Mouse (Mus musculus): Measurements from ENCODE around the gene Tom1l1. TPM values are rescaled to one million over a fixed set of nuclear protein-coding genes. Genes with fewer than 3 reads are reported as not detected.

The Tom1l1 gene
- total RNA-seq, 2 experiments from 2014 or later = 24.9 to 30.6 TPM

DNA sequence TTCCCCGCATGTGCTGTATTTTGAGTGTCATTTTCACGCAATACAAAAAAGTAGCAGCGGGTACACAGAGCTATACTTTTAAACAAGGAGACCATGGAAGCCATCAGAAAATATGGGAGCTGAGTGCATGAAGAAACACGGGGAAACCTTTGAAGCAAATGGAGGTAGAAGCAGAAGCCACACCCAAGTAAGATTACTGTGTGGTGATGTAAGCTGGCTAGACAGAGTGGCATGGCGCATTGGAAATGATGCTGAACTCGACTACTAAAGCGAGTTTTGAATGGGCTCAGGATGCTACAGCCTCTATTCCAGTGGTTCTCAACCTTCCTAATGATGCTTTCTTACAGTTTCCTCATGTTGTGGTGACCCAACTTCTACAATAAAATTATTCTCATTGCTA, 11.1 kb downstream of the Tom1l1 start:
- no peak for DNase-seq (ENCODE audit: low spot score in 2 of 2)
- intact Hi-C loops (cut with DNase I) = no loop called here

DNA sequence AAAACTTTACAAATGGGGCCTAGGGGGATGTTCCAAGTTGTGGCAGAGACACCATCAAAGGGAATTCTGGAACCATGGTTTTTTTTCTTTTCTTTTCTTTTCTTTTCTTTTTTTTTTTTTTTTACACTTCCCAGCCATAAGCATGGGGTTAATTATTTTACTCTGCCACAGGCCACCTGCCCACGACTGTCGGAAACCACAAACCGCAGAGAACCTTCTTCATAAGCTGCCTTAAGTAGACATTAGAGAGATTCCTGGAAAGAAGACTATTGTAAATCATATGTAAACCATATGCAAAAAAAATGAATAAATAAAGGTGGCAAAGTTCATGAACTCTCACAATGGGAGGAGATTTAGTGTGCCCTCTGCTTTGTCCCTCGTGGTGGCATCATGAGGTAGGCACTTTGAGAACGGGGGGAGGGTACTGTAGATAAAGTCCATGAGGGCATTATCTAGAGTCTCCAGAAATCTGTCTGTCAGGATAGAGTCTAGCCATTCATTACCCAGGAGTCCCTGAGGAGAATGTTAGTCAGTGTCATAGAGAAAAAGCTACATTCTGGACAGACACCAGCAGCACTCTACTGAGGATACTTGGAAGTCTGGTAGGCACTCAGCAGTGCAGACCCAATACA, 12.6 kb downstream of the Tom1l1 start:
- no peak for DNase-seq (ENCODE audit: low spot score in 2 of 2)
- intact Hi-C loops (cut with DNase I) = no loop called here

DNA sequence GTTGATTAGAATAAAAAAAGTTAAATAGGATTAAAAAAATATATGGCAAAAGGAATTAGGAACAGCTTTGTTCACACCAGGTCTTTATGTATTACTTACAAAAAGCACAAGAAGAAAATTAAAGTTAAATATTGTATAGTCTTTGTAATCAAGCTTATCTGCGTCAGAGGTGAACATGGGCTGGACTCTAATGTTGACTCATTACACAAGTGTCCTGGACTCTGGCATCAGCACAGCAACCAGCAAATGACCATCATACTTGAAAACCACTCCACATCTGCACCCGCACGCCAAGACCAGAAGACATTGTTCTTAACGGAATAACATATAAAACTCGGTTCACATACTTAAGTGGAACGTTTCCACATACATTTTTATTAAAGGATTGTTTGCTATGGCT, 20.8 kb downstream of the Tom1l1 start:
- DNase-seq (ENCODE audit: low spot score in 2 of 2) = no peak
- intact Hi-C loops (cut with DNase I) = no loop called here

DNA sequence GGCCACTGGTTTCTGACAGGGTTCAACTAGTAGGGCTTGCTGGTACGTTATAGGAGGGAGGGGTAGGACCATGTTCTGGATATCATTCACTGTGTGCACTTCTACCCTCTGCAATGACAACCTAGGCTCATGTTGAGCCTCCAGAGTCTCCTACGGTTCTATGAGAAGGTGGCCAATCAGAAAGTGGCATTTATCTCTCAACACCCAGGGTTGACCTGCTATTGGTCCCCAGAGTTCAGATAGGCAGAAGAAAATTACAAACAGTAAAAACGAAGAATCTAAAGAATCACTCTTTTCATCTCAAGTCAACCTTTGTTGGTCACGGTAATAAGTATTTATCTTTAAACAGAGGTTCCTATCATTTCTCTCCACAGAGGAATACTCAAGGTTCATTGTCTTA, 21.2 kb downstream of the Tom1l1 start:
- DNase-seq (ENCODE audit: low spot score in 2 of 2) = no peak
- intact Hi-C loops (cut with DNase I) = no loop called here

DNA sequence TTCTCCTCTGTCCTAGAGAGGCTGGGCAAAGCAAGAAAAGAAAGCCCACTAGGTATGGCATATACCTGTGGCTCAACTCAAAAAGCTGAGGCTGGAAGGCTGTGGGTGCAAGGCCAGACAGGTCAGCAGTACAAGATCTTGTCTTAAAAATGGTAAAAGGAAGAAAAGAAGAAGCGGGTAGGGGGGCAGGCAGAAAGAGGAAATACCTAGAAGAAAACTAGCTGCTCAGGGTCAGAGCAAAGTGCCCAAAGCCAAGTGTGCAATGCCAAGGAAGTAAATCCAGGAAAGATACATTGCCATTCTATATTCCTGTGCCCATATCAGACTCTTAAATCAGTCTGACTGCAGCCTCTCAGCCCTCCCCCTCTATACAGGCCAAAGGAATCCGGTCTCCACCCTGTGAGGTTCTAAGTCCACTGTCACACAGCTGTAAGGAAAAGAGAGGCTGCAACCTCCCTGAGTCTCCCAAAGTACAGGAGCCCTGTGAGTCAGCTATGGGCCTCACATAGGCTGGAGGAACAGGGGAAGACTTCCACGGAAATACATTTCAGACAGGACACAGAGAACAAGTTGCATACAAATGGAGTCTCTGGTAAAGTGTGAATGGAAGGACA, 21.9 kb downstream of the Tom1l1 start:
- no peak for DNase-seq (ENCODE audit: low spot score in 2 of 2)
- intact Hi-C loops (cut with DNase I) = no loop called here

DNA sequence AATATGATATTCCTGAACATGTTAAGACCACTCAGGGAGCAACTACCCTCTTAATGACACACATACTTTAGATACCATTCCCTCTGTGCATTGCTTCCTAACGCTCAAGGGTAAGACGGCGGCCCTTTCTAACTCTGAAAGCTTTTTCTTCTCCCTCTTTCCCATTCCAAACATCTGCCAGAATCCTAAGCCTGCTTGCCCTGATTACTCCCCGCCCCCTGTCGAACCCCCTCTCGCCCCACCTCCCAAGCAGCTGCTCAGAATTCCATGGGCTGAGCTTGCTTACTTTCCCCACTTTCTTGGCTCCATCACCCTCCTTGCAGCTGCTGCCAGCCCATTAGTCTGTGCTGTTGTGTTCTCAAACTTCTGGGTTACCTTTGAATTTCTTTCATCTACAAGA, 23.0 kb downstream of the Tom1l1 start:
- peak in 1 of 2 experiments; percentile 47 for DNase-seq (ENCODE audit: low spot score in 2 of 2)
- intact Hi-C loops (cut with DNase I) = no loop called here

DNA sequence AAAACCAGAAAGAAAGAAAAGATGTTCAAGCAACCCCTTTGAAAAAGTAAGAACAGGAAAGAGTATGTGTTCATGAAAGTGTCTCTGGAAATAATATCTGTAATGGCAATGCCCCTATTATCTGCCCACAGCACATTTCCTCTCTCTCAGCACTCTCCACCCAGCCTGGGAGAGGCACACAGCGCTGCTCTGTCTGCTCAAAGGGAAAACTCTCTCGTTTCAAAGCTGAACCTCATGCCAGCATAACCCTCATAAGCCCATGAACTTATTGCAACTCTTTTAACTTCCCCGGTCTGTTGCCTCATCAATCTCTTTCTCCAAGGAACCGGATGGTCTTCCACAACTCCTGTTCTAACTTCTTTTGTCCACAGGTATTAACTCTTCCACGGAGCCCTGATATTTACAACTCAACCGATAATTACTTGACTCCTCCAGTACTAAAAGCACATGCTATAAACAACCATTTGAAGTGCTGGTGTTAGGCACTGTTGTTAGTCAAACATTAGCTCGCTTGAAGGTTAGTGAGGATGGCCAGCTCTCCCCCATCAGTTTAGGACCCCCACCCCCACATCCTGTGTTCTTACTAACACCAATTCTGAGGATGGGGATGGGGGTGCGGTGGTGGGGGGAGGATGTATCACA, 23.7 kb downstream of the Tom1l1 start:
- DNase-seq (ENCODE audit: low spot score in 2 of 2) = no peak
- intact Hi-C loops (cut with DNase I) = no loop called here

DNA sequence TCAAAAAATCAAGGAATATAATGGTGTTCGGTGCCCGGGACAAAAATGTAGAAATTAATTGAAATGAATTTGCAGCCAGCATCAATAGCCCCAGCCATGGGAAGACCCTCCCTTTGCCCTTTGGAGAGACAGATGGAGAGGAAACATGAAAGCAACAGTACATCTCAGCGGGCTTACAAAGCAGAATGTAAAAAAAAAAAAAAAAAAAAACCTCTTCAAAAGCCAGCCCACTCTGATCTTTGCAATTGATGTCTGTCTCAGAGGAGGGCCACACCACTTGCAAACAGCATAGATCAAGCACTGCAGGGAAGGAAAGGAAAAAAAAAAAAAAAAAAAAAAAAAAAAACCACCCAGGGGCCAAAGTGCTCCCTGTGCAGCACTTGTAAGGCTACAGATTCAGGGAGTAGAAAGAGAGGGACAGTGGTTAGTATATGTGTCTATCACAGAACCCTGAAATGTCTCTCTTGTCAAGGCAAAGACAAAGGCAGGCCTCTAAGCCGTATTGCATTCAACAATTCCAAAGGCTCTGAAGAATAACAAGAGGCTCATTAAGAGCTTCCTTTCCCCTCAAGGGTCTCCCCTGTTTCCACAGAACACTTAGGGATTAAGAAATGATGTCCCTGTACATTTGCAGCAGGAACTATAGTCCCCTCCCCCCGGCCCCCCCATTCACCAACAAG, 24.4 kb downstream of the Tom1l1 start:
- no peak for DNase-seq (ENCODE audit: low spot score in 2 of 2)
- intact Hi-C loops (cut with DNase I) = no loop called here

DNA sequence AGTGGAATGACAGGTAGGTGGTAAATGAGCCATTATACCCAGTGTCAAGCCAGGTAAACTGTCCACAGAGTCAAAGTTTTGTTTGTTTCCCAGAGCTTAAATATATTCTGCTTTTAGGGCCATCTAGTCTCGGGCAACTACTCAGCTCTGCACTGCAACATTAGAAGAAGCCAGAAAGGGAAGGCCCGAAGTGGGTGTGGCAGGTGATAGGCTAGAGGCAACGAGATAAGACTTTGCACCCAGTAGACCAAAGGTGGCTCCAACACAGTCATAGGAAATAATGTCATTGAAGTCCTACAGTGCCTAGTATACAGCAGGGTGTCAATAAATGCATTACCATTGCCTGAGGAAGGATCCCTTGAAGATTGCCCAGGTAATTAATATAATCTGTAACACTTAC, 25.1 kb downstream of the Tom1l1 start:
- intact Hi-C loops (cut with DNase I) = no loop called here
- no peak for DNase-seq (ENCODE audit: low spot score in 2 of 2)

DNA sequence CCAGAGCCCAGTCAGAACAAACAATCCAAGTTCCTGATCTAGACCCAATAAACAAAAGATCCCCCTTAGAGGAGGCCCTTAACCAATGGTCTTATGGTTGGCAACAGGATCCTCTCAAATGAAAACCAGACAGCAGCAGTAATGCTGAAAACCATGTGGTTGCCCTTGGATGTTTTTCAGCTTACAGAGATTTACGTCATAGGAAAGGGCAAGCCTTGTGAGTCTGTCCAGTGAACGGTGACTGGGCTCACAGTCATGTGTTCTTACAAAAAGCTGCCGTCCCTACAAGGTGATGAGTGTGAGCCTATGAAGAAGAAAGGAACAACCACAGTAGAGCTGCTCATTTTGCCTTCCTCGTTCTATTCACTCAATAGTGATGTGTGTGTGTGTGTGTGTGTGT, 27.5 kb downstream of the Tom1l1 start:
- intact Hi-C loops (cut with DNase I) = no loop called here

DNA sequence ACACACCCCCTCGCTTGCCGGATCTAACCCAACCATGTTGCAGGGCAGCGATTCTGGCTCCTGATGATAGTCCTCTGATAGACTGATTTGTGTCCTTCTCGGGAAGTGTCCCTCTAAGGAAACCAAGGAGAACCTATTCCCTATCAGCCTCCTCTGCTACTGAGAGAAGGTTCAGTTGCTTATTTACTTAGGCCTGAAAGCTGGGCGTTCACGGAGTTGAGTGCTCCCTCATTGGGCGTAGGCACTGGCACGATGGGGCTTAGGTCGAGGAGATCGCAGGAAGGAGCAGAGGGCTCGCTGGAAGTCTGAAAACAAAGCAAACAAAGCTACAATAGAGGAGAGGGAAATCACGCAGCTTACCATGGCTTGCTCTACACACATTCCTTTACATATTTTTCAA, 30.6 kb downstream of the Tom1l1 start:
- DNase-seq (ENCODE audit: low spot score in 2 of 2) = no peak
- intact Hi-C loops (cut with DNase I) = no loop called here

More for the DNA sequence above, 27.5 kb downstream of the Tom1l1 start:
- no peak for DNase-seq (ENCODE audit: low spot score in 2 of 2)

DNA sequence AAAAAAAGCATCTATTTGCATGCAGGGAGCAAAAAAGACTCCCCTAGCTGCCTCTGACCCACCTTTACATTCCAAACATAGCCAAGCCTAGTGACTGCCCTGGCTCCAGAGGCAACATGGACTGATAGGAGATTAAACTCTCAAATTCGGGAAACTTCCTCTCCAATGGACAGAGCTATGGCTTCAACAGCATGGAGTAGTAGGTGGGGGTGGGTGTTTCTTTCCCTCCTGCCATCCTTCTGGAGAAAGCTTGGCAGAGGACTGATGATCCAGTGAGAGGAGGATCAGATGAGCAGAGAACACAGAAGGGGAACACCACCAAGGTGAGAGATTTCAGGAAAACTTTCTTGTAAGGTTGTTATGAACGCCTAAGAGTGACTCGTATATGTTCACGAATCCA, 35.6 kb downstream of the Tom1l1 start:
- DNase-seq (ENCODE audit: low spot score in 2 of 2) = no peak
- intact Hi-C loops (cut with DNase I) = no loop called here

DNA sequence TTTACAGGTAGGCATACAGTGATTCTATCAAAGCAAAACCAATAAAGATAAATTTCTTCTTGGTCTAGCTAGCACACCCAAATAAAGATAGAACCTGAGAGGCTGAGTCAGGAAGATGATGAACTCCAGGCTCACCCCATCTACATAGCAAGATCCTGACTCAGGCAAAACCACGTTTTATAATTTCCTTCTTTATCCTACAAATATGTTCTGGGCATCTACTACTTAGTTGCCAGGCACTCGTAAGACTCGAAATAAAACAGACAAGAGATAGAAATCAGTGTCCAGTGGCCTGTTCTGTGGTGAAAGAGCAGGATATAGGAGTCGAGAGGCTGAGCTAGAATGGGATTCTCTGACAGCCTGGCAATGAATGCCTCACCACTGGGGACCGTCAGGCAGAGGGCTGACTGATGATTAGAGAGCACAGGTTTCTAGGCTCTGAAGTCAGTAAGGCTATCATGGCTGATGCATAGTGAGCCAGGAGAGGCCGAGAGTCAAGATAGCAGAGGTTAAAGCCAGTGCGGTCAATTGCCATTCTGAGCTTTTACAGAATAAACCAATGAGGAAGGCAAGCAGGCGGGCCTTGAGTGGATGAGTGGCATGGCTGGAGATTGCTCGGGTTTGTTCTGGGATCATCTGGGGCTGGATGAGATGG, 37.8 kb downstream of the Tom1l1 start:
- intact Hi-C loops (cut with DNase I) = no loop called here
- no peak for DNase-seq (ENCODE audit: low spot score in 2 of 2)

DNA sequence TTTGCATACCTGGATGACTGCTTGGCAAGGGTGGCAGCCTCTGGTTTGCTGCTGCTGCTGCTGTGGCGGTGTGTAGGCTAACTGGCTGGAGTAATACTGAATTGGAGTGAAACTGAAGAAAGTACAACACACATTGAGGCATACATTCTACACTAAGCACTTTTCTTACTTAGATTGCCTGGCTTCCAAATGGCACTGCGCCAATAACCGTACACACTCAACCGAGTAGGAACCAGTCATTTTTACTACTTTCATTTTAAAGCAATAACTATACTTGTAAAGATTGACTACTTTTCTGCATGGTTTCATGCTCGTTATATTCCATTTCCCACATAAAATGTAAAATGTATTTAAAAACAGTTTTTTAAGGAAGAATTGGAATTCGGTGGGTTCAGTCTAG, 38.4 kb downstream of the Tom1l1 start:
- peak in 1 of 2 experiments; percentile 31 for DNase-seq (ENCODE audit: low spot score in 2 of 2)
- intact Hi-C loops (cut with DNase I) = no loop called here

DNA sequence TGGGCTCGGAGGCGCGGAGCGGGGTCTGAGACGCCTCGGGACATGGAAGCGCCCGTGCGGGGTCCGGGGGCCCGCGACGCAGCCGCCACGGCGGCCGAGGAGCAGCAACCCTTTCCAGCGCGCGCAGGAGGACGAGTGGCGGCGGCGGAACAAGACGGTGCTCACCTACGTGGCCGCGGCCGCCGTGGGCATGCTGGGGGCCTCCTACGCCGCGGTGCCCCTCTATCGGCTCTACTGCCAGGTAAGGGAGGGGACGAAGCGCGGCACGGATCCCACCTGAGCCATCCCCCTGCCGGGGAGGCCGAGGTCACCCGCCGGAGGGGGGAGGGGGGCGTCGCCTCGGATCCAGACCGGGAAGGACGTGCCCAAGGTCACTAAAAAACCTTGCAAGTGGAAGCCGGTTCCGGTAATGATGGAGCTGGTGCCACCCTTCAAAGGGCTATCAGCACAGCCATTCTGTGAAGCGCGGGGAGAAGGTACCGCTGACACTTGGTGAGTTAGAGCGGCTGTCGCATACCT, 49.8 kb downstream of the Tom1l1 start:
- no peak for DNase-seq (ENCODE audit: low spot score in 2 of 2)
- intact Hi-C loops (cut with DNase I) = loop anchor here (5.0 kb wide), 1 partner anchor 391 kb away; the partner anchor contains the start of gene Mmd

DNA sequence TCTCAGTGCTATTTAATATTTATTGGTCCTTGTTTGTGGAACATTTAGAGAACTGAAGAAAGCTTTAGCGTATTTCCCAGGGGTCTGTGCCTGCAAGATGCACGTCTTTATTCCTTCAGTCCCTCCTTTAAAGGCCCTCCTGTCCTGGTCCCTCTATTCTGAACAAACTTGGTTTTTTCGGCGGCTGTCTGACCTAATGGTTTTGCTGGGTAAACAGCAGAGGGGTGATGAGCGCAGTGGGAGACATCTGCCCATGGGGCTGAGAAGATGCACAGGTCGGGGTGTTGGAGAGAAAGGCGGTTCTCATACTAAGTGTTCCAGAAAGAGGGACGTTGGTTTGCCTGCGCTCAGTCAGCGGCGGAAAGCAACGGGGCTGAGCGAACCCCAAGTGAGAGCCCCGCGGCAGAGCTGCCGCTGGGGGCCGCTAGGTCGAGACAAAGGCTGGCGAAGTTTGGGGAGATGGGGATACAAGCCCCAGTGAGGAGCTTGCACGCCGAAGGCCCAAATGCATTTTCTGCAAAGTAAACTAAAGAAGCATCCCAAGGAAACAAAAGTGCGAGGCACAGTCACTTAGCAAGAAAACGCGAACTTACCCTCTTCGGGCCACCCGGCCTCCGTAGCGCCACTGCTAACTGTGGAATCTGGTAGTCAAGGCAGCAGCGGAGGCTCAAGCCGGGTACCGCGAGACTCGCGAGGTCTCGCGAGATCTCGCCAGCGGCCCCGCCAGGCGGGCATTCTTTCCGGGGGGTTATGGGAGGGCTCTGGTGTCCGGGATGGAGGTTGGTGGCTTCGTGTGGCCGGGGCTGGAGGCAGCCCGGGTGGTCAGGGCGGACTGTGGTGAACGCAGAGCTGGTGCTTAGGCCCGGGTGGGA, 50.5 kb downstream of the Tom1l1 start, which contains the start of the genes Stxbp4 and Cox11:
TSS of gene Stxbp4 (minus strand) at position 645 of the 872 bp plus-strand sequence.
TSS of gene Cox11 (plus strand) at position 734 of the 872 bp plus-strand sequence.
- intact Hi-C loops (cut with DNase I) = loop anchor here (5.0 kb wide), 1 partner anchor 390 kb away; the partner anchor contains the start of gene Mmd

DNA sequence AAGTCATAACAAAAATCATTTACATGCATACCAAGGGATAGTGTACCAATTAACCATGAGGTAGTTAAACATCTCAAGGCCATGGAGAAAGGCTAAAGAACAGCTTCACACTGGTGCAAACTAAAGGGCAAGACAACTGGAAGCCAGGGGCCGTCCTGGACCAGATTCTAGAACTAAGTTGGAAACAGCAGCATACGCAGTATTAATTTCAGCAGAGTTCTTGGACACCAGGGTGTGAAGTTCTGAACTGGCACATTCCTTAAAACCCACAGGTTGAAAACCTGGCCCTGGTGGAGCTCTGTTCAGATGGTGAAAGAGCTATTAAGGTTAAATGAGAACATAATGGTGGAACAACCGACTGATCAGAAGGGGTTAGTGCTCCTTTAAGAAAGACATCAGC, 53.5 kb downstream of the Tom1l1 start:
- intact Hi-C loops (cut with DNase I) = loop anchor here (5.0 kb wide), 1 partner anchor 387 kb away; the partner anchor contains the start of gene Mmd
- no peak for DNase-seq (ENCODE audit: low spot score in 2 of 2)

More for the DNA sequence above, 50.5 kb downstream of the Tom1l1 start, which contains the start of the genes Stxbp4 and Cox11:
- DNase-seq (ENCODE audit: low spot score in 2 of 2) = peak; percentile 96 to 97

DNA sequence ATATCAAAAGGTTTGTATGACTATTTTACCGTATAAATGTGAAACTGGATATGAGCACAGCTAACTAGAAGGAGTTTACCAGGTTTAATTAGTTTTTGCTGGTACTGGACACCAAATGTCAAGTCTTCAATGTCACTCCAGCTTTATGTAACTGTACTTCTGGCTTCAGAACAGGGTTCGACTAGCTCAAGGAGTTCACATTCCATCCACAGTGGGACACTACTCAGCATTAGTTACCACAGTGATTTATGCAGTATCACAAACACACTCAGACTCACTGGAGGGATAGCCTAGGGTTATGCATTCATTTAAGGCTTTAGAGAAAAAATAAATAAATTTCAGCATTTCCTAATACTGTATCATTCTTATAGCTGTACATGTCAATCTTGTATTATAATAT, 55.7 kb downstream of the Tom1l1 start:
- no peak for DNase-seq (ENCODE audit: low spot score in 2 of 2)
- intact Hi-C loops (cut with DNase I) = no loop called here

DNA sequence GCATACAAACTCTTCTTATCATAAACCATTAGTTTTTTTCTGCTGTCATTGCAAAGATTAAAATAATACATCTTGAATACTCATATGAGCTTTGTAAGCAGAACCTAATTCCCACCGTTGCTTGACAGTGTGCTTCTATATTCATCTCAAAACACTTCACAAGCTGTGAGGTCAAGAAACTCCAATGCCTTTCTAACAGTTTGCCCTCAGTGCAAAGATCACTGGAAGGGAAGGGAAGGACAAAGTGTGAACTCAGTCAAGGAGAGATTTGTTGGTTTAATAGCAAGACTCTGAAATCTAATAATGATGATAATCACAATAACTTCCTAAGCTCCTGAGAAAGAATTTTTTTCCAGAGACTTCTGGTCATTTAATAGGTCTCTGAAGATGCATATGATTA, 60.4 kb downstream of the Tom1l1 start:
- DNase-seq (ENCODE audit: low spot score in 2 of 2) = no peak
- intact Hi-C loops (cut with DNase I) = no loop called here
